Mouse (Mus musculus) stomach, embryonic 16.5 days (tissue): ENCODE results near the gene Efemp2. TPM values are rescaled to one million over a fixed set of nuclear protein-coding genes. Genes with fewer than 3 reads are reported as not detected.

Source experiments
- ATAC-seq: fragments of 200-750 bp; cut with Nextera tagmentation; 2 replicates; pipeline ENCODE4 v1.8.0; 2017; ENCODE audit warnings: moderate number of reproducible peaks, moderate TSS enrichment; ENCODE audit not compliant: insufficient read depth, low FRiP score
- H3K27ac ChIP-seq: fragments of 300-500 bp; sonication (generic); 2 replicates; pipeline ENCODE4 v1.5.1; 2014; ENCODE audit warnings: low read length
- H3K27me3 ChIP-seq: fragments of 300-500 bp; sonication (generic); 2 replicates; pipeline ENCODE4 v1.6.1; 2014; ENCODE audit warnings: low read length, control low read depth, mixed read lengths; ENCODE audit not compliant: control insufficient read depth, insufficient read depth
- H3K36me3 ChIP-seq: fragments of 300-500 bp; sonication (generic); 2 replicates; pipeline ENCODE4 v1.6.1; 2014; ENCODE audit warnings: low read length; ENCODE audit not compliant: control insufficient read depth, insufficient read depth
- H3K4me1 ChIP-seq: fragments of 300-500 bp; sonication (generic); 2 replicates; pipeline ENCODE4 v1.6.1; 2014; ENCODE audit warnings: low read length, control low read depth, mixed read lengths; ENCODE audit not compliant: control insufficient read depth, insufficient read depth
- H3K4me2 ChIP-seq: fragments of 300-500 bp; sonication (generic); 2 replicates; pipeline ENCODE4 v1.6.1; 2014; ENCODE audit warnings: low read depth, low read length, mixed read lengths
- H3K4me3 ChIP-seq: fragments of 300-500 bp; sonication (generic); replicated peaks from 2 replicates; pipeline ENCODE4 v1.5.1; 2014; ENCODE audit warnings: mild to moderate bottlenecking, low read length
- H3K9ac ChIP-seq: fragments of 300-500 bp; sonication (generic); 2 replicates; pipeline ENCODE4 v1.6.1; 2014; ENCODE audit warnings: low read length
- H3K9me3 ChIP-seq: fragments of 300-500 bp; sonication (generic); replicated peaks from 2 replicates; pipeline ENCODE4 v1.6.1; 2016; ENCODE audit warnings: low read length, control low read depth; ENCODE audit not compliant: control insufficient read depth
- WGBS: fragments of 180-500 bp; shearing (Covaris S2); extraction: QIAGEN DNeasy Blood & Tissue Kit; methylation state at CpG from one replicate; pipeline ENCODE4 v1.1.7; 2014; 5-methylcytosine and 5-hydroxymethylcytosine counted together
- polyA plus RNA-seq: library from polyadenylated mRNA; unstranded; fragments of >200 nt; fragmentation: Nextera tagmentation; extraction: Ambion mirVana; gene quantifications from 2 replicates; pipeline ENCODE4 v1.2.1, GENCODE M21; 2015

Efemp2 gene
- polyA plus RNA-seq, 1 experiment from 2014 or later, result 156 TPM

DNA sequence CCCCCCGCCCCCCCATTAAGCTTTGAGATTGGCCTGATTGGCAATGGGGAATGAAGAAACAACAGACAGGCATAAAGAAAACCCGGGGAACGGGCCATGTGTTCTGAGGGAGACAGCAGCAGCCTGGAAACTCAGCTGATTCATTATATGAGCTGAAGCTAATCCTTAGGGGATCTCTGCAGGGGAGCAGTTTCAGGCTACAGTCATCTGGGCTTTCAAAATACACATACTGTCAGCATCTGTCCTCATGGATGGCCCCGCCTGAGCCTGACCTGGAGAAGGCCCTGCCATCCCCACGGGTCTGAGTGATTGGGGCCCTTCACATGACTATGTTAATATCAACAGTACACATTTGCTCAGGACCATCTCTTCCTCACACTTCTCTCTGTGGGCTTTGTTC, 1.9 kb upstream of the Efemp2 start:
- no peak for ATAC-seq
- Histone ChIP-seq H3K9me3 (no peaks in the 10 kb centered on the region), H3K27me3 (no peaks in the 10 kb centered on the region), H3K4me3 (no peak overlapping the region), H3K27ac (no peak overlapping the region), H3K36me3 (no peaks in the 10 kb centered on the region), H3K4me2 (no peak overlapping the region), H3K9ac (no peak overlapping the region), H3K4me1 (peaks cover 13% of the 10 kb centered on the region; the same call in 1 of the 2 replicates)
- 45% methylated on average over 5 of the region's 5 CpGs for WGBS

DNA sequence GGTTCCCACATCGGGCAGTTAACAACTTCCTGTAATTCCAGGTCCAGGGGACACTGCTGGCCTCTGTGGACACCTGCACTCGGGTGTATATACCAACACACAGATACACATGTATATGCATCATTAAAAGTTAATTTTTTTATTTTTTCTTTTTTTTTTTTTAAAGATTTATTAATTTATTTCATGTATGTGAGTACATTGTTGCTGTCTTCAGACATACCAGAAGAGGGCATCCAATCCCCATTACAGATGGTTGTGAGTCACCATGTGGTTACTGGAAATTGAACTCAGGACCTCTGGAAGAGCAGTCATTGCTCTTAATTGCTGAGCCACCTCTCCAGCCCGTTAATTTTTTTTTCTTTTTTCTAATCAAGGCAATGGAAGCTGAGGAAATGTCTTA, 897 bp upstream of the Efemp2 start:
- no peak overlapping the region for H3K4me3 ChIP-seq
- ATAC-seq, result no peak
- 74% methylated on average over 3 of the region's 3 CpGs for WGBS
- no peaks in the 10 kb centered on the region for H3K27me3 ChIP-seq
- no peak overlapping the region for H3K27ac ChIP-seq
- H3K36me3 ChIP-seq, result no peaks in the 10 kb centered on the region
- peaks cover 13% of the 10 kb centered on the region; the same call in 1 of the 2 replicates for H3K4me1 ChIP-seq
- H3K4me2 ChIP-seq, result no peak overlapping the region
- H3K9ac ChIP-seq, result no peak overlapping the region
- no peaks in the 10 kb centered on the region for H3K9me3 ChIP-seq

DNA sequence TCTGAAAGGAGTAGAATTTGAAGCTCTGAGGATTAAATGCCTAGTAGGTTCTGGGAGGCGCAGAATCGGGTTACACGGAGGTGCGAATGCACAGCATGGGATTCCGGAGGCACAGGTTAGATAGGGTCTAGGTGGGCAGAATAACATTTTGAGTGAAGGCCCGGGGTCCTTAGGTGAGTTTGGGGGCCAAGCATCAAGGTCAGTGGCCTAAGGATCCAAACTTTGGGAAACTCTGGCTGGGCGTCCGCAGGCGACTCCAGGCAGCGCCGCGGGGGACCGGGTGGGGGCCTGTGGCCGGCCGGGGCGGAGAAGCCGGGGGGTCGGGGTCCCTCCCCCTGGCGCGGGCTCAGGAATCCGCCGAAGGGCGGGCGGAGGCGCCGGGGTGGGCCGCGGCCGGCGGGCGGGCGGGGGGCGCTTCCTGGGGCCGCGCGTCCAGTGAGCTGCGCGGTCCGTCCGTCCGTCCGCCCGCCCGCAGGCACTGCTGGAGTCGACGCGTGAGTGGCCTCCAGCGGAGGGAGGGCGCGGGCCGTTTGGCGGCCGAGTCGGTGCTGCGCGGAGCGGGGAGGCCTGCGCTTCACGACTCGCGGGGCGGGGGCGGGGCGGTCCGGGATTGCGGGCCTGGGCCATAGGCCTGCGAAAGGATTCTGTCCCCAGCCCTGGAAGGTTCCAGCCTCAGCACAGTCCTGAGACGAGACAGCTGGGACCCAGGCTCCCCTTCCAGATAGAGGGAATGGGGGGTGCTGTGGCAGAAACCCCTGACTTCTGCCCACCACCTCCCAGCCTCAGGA, 721 bp downstream of the Efemp2 start:
- peak overlapping the region; percentile 53 for H3K4me3 ChIP-seq
- H3K4me1 ChIP-seq, result peaks cover 13% of the 10 kb centered on the region; the same call in 1 of the 2 replicates
- no peaks in the 10 kb centered on the region for H3K36me3 ChIP-seq
- peak overlapping the region; percentile 80 for H3K9ac ChIP-seq
- ATAC-seq, result peak; percentile 57
- no peaks in the 10 kb centered on the region for H3K9me3 ChIP-seq
- H3K4me2 ChIP-seq, result peak overlapping the region; percentile 84
- under 1% methylated on average over 37 of the region's 68 CpGs for WGBS
- no peaks in the 10 kb centered on the region for H3K27me3 ChIP-seq
- peak overlapping the region; percentile 69 for H3K27ac ChIP-seq

DNA sequence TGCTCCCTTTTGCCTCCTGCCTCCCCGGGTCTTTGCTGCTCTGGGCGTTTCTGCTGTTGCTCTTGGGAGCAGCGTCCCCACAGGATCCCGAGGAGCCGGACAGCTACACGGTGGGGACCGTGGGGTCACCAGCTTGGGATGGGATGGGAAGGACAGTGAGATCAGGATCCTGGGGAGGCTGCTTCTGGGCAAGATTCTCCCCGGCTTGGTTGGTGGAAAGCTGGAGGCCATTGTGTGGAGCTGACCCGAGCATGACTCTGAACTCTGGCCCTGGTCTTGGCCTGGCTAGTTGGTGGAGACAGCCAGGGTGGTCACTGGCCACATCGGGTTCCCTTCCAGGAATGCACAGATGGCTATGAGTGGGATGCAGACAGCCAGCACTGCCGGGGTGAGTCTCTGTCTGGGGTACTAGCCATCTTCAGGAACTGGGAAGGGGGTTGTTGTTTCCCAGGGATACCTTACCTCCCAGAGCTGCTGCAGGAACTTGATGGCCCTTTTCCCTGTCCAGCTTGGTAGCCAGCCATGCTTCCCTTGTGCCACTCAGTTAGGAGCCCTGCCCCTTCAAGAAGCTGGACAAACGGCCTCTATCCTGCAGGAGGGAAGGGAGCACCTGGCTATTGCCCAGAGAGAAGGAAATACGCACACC, 1.4 kb downstream of the Efemp2 start:
- no peak for ATAC-seq
- 20% methylated on average over 13 of the region's 13 CpGs for WGBS
- H3K9me3 ChIP-seq, result no peaks in the 10 kb centered on the region

DNA sequence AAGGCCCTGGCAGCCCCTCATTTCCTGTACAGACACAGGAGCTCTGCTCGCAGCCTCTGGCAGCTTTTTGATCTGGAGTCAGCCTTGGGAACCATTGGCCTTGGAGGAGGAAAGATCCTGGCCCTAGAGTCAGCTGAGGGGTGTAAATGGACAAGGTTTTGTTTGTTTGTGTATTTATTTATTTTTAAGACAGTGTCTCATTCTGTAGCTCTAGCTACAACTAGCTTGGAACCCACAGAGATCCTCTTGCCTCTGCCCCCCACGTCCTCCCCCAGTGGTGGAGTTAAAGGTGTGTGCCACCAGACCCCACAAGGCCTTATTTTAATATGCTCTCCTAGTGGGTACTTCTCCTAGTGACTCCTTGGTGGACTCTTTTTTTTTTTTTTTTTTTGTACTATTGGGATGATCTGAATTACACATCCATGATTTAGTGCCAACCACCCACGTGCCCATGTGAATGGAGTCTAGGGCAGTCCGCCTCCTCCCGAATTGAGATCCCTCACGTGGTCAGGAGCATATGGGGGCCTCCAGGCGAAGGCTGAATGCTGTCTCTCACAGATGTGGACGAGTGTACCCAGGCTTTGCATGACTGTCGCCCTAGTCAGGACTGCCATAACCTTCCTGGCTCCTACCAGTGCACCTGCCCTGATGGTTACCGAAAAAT, 3.4 kb downstream of the Efemp2 start:
- ATAC-seq, result no peak
- Histone ChIP-seq H3K4me1 (peaks cover 13% of the 10 kb centered on the region; the same call in 1 of the 2 replicates), H3K27me3 (no peaks in the 10 kb centered on the region), H3K27ac (no peak overlapping the region), H3K9ac (0 out of 2 replicates have a peak overlapping the region, but pooled peaks have one; percentile 4), H3K4me3 (no peak overlapping the region), H3K9me3 (no peaks in the 10 kb centered on the region), H3K36me3 (no peaks in the 10 kb centered on the region), H3K4me2 (no peak overlapping the region)
- WGBS, result 85% methylated on average over 10 of the region's 10 CpGs

More for the DNA sequence above, 1.4 kb downstream of the Efemp2 start:
- Histone ChIP-seq H3K4me3 (peak overlapping the region; percentile 53), H3K27me3 (no peaks in the 10 kb centered on the region), H3K4me1 (peaks cover 13% of the 10 kb centered on the region; the same call in 1 of the 2 replicates), H3K9ac (peak overlapping the region; percentile 80), H3K36me3 (no peaks in the 10 kb centered on the region), H3K4me2 (peak overlapping the region; percentile 84), H3K27ac (peak overlapping the region; percentile 69)

DNA sequence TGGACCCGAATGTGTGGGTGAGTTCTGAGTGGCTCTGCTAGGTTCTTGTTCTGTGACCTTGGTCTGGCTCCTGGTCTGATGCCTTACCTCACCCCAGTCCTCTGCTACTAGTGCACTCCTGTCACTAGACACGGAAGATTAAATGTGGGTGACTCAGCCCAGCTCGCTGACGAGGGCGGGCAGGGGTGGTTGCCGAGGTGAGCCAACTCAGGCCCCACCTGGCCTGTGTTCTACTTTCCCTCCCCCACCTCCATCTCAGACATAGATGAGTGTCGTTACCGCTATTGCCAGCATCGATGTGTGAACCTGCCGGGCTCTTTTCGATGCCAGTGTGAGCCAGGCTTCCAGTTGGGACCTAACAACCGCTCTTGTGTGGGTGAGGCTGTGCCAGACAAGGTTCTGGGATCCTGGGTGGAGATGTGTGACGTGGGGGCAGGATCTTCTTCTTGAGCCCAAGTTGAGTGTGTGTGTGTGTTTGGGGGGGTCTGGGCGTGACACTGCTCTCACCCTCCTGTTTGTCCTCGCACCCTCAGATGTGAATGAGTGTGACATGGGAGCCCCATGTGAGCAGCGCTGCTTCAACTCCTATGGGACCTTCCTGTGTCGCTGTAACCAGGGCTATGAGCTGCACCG, 4.0 kb downstream of the Efemp2 start:
- WGBS, result 83% methylated on average over 18 of the region's 18 CpGs
- Histone ChIP-seq H3K4me1 (peaks cover 13% of the 10 kb centered on the region; the same call in 1 of the 2 replicates), H3K27ac (no peak overlapping the region), H3K36me3 (0 out of 2 replicates have a peak, but pooled peaks cover 3% of the 10 kb centered on the region), H3K27me3 (no peaks in the 10 kb centered on the region), H3K9me3 (no peaks in the 10 kb centered on the region), H3K4me3 (no peak overlapping the region), H3K9ac (no peak overlapping the region), H3K4me2 (no peak overlapping the region)
- no peak for ATAC-seq

DNA sequence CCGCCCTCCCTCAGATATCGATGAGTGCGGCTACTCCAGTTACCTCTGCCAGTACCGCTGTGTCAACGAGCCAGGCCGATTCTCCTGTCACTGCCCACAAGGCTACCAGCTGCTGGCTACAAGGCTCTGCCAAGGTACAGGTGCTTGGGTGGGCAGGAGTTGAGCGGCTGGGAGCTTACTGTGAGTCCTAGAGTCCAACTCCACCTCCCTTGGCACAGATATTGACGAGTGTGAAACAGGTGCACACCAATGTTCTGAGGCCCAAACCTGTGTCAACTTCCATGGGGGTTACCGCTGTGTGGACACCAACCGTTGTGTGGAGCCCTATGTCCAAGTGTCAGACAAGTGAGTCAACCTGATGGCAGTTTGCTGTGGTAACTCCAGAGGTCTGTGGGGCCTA, 6.3 kb downstream of the Efemp2 start:
- Histone ChIP-seq H3K4me3 (no peak overlapping the region), H3K36me3 (0 out of 2 replicates have a peak, but pooled peaks cover 13% of the 10 kb centered on the region), H3K27ac (no peak overlapping the region), H3K27me3 (no peaks in the 10 kb centered on the region), H3K9me3 (no peaks in the 10 kb centered on the region), H3K9ac (no peak overlapping the region), H3K4me2 (no peak overlapping the region), H3K4me1 (peaks cover 8% of the 10 kb centered on the region; the same call in 1 of the 2 replicates)
- ATAC-seq, result no peak
- WGBS, result 86% methylated on average over 10 of the region's 10 CpGs

DNA sequence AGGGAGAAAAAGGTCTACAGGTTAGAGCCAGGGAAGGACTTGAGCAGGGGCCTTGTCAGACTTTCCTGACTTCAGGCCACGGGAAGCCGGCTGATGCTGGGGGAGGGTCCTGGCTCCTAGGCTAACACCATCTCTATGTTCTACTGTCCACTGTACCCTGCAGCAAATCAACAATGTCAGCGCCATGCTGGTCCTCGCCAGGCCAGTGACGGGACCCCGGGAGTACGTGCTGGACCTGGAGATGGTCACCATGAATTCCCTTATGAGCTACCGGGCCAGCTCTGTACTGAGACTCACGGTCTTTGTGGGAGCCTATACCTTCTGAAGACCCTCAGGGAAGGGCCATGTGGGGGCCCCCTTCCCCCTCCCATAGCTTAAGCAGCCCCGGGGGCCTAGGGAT, 7.6 kb downstream of the Efemp2 start:
- Histone ChIP-seq H3K4me2 (no peak overlapping the region), H3K36me3 (0 out of 2 replicates have a peak, but pooled peaks cover 15% of the 10 kb centered on the region), H3K27ac (no peak overlapping the region), H3K9me3 (no peaks in the 10 kb centered on the region), H3K4me1 (no peaks in the 10 kb centered on the region), H3K4me3 (no peak overlapping the region), H3K27me3 (no peaks in the 10 kb centered on the region), H3K9ac (no peak overlapping the region)
- no peak for ATAC-seq
- WGBS, result 87% methylated on average over 10 of the region's 10 CpGs
